In the genomic region with DNA sequence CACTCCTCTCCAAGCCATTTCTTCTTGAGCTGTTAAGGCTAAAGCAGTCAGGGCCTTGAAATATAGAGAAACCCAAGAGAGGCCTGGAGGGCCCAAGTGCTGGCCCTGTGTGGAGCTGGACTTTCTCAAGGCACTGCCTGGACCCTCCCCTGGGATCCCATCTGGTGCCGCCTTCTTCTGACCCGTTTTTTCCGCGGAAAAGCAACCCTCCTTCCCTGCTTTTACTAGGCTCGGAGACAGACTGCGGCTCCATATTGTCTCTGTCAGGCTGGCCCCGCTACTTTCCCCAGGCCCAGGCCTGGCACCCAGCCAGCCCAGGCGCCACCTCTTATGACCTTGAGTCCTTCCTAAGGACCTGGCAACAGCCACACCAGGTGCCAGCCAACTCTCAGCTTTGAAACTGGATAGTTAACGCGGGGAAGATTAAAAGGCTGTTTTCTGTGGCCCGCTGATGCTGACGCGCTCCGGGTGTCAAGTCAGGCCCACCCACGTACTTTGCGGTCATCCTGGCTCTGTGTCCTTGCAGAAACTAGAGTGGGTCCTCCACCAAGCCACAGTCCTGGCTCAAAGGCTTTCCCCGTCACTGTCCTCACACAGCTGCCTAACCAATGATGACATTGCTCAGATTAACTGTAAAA, we compare ENCODE assay signal across 8 mouse cellular contexts. TPM values are rescaled to one million over a fixed set of nuclear protein-coding genes. Genes with fewer than 3 reads are reported as not detected.
DNase-seq lines count a peak whose midpoint lies in the region; ATAC-seq and TF ChIP-seq lines count a peak whose summit lies in the region.

No protein-coding gene starts in this region.

- H3K36me3 ChIP-seq in ES-Bruce4 (ENCODE audit: control insufficient read depth, insufficient read depth, low read length, poor library complexity, severe bottlenecking) = no peaks in the 10 kb centered on the region
- H3K36me3 ChIP-seq in hindbrain, embryonic 16.5 days (ENCODE audit: control insufficient read depth, insufficient read depth, low read length) = no peaks in the 10 kb centered on the region
- no peaks in the 10 kb centered on the region for H3K36me3 ChIP-seq in liver, embryonic 13.5 days
- no peaks in the 10 kb centered on the region for H3K36me3 ChIP-seq in neural tube, embryonic 12.5 days

- no peak for TF ChIP-seq EP300 in ES-Bruce4 (IDR thresholded peaks at IDR 0.05; ENCODE audit: insufficient read depth, low read depth, low read length)

- H3K4me2 ChIP-seq in hindbrain, embryonic 16.5 days (ENCODE audit: low read length) = peak overlapping the region; percentile 71
- peak overlapping the region; percentile 41 for H3K4me2 ChIP-seq in liver, embryonic 13.5 days
- peak overlapping the region; percentile 65 for H3K4me2 ChIP-seq in neural tube, embryonic 12.5 days (replicated peaks)

- H3K27ac ChIP-seq in ES-Bruce4 (ENCODE audit: insufficient read depth, low read length) = no peak overlapping the region
- H3K27ac ChIP-seq in hindbrain, embryonic 16.5 days (ENCODE audit: low read depth, low read length) = peak overlapping the region; percentile 96
- H3K27ac ChIP-seq in liver, embryonic 13.5 days = peak overlapping the region; percentile 73
- peak overlapping the region; percentile 99 for H3K27ac ChIP-seq in neural tube, embryonic 12.5 days

- no peak for TF ChIP-seq POLR2A in ES-Bruce4 (IDR thresholded peaks at IDR 0.05; ENCODE audit: insufficient read depth, low read length)

- 5% methylated on average over 17 of the region's 17 CpGs for WGBS in hindbrain, embryonic 16.5 days
- 56% methylated on average over 17 of the region's 17 CpGs for WGBS in liver, embryonic 13.5 days (ENCODE audit: insufficient replicate concordance)
- 13% methylated on average over 17 of the region's 17 CpGs for WGBS in neural tube, embryonic 12.5 days

- TF ChIP-seq CTCF in ES-Bruce4 (IDR thresholded peaks at IDR 0.05; ENCODE audit: low read depth, low read length) = no peak

- H3K4me3 ChIP-seq in ES-Bruce4 (ENCODE audit: low read depth, low read length) = peak overlapping the region; percentile 55
- peak overlapping the region; percentile 22 for H3K4me3 ChIP-seq in hindbrain, embryonic 16.5 days (ENCODE audit: low read length)
- H3K4me3 ChIP-seq in liver, embryonic 13.5 days (replicated peaks) = no peak overlapping the region
- H3K4me3 ChIP-seq in neural tube, embryonic 12.5 days = 0 out of 2 replicates have a peak overlapping the region, but pooled peaks have one; percentile 23

- H3K9ac ChIP-seq in ES-Bruce4 (ENCODE audit: low read depth, poor library complexity, severe bottlenecking) = peak overlapping the region; percentile 15
- peak overlapping the region; percentile 62 for H3K9ac ChIP-seq in hindbrain, embryonic 16.5 days (ENCODE audit: low read depth, low read length)
- H3K9ac ChIP-seq in liver, embryonic 13.5 days = no peak overlapping the region; the same call in 1 of the 2 replicates
- peak overlapping the region; percentile 56 for H3K9ac ChIP-seq in neural tube, embryonic 12.5 days

- peaks cover under 1% of the 10 kb centered on the region for H3K4me1 ChIP-seq in ES-Bruce4 (ENCODE audit: control insufficient read depth, insufficient read depth, low read length)
- peaks cover 24% of the 10 kb centered on the region for H3K4me1 ChIP-seq in hindbrain, embryonic 16.5 days (ENCODE audit: control insufficient read depth, insufficient read depth, low read depth, low read length)
- H3K4me1 ChIP-seq in liver, embryonic 13.5 days (replicated peaks) = peaks cover 13% of the 10 kb centered on the region
- peaks cover 28% of the 10 kb centered on the region for H3K4me1 ChIP-seq in neural tube, embryonic 12.5 days

- peak; percentile 89 for DNase-seq in adrenal gland, postnatal 10 days
- DNase-seq in gastrocnemius, postnatal 10 days = peak; percentile 79
- DNase-seq in liver, embryonic 13.5 days = no peak

- peak; percentile 62 for ATAC-seq in hindbrain, embryonic 16.5 days
- ATAC-seq in liver, embryonic 13.5 days (ENCODE audit: low read depth) = no peak
- peak; percentile 66 for ATAC-seq in neural tube, embryonic 12.5 days (ENCODE audit: low FRiP score, low read depth)
- no peak for ATAC-seq in activated CD4-positive, CD25-positive, alpha-beta regulatory T cell, adult 4 months
- ATAC-seq in erythroblast, adult 5-6 weeks (replicated peaks; ENCODE audit: low FRiP score, poor library complexity, severe bottlenecking) = no peak

- no peaks in the 10 kb centered on the region for H3K9me3 ChIP-seq in ES-Bruce4 (replicated peaks; ENCODE audit: control insufficient read depth, insufficient read depth, low read length, poor library complexity, severe bottlenecking)
- H3K9me3 ChIP-seq in hindbrain, embryonic 16.5 days (ENCODE audit: control insufficient read depth, low read length) = no peaks in the 10 kb centered on the region
- no peaks in the 10 kb centered on the region for H3K9me3 ChIP-seq in liver, embryonic 13.5 days (replicated peaks)
- no peaks in the 10 kb centered on the region for H3K9me3 ChIP-seq in neural tube, embryonic 12.5 days

- H3K27me3 ChIP-seq in ES-Bruce4 (ENCODE audit: control insufficient read depth, insufficient read depth, low read length, poor library complexity, severe bottlenecking) = no peaks in the 10 kb centered on the region
- no peaks in the 10 kb centered on the region for H3K27me3 ChIP-seq in hindbrain, embryonic 16.5 days (replicated peaks; ENCODE audit: control insufficient read depth, insufficient read depth, low read length)
- H3K27me3 ChIP-seq in liver, embryonic 13.5 days = no peaks in the 10 kb centered on the region
- H3K27me3 ChIP-seq in neural tube, embryonic 12.5 days (replicated peaks) = no peaks in the 10 kb centered on the region

RNA-seq across cellular contexts. Expression of gene Fgd2, which starts 4.8 kb away (rescaled TPM):
- 4.6 and 5.1 TPM in 2 replicates for polyA plus RNA-seq in ES-Bruce4 (2011; ENCODE audit: insufficient read depth, insufficient read length, low read depth, missing spikeins)
- total RNA-seq in adrenal gland, postnatal 10 days (2021) = 1 to 10 TPM; 4.6 to 7.4 TPM
- total RNA-seq in gastrocnemius, postnatal 10 days (2021) = 1 to 10 TPM; 3.5 to 3.9 TPM
- 6.5 and 9.1 TPM in 2 replicates for polyA plus RNA-seq in hindbrain, embryonic 16.5 days (2015; fragmentation: Nextera tagmentation; extraction: Ambion mirVana)
- polyA plus RNA-seq in liver, embryonic 13.5 days (2015; fragmentation: Nextera tagmentation; extraction: Ambion mirVana) = 4.5 and 5.0 TPM in 2 replicates
- polyA plus RNA-seq in neural tube, embryonic 12.5 days (2016; fragmentation: Nextera tagmentation; extraction: Ambion mirVana) = 3.7 and 4.2 TPM in 2 replicates
- polyA plus RNA-seq in activated CD4-positive, CD25-positive, alpha-beta regulatory T cell, adult 4 months (2017; shearing (Covaris generic)) = 1 to 10 TPM in 1 of 2 experiments, under 1 TPM in 1; 0.79 to 2.5 TPM
- total RNA-seq in erythroblast, adult 5-6 weeks (2015; ENCODE audit: low replicate concordance) = 3.3 TPM in 2 replicates
- 2.5 and 4.3 TPM in 2 replicates for total RNA-seq in erythroblast, adult 5-6 weeks (2017; ENCODE audit: low replicate concordance)

RNA-seq across cellular contexts. Expression of gene Mtch1, which starts 8.2 kb away (rescaled TPM):
- 129 and 134 TPM in 2 replicates for polyA plus RNA-seq in ES-Bruce4 (2011; ENCODE audit: insufficient read depth, insufficient read length, low read depth, missing spikeins)
- 100 to 1,000 TPM; 330 to 395 TPM for total RNA-seq in adrenal gland, postnatal 10 days (2021)
- 100 to 1,000 TPM; 197 to 221 TPM for total RNA-seq in gastrocnemius, postnatal 10 days (2021)
- polyA plus RNA-seq in hindbrain, embryonic 16.5 days (2015; fragmentation: Nextera tagmentation; extraction: Ambion mirVana) = 328 and 463 TPM in 2 replicates
- polyA plus RNA-seq in liver, embryonic 13.5 days (2015; fragmentation: Nextera tagmentation; extraction: Ambion mirVana) = 55.2 and 64.0 TPM in 2 replicates
- polyA plus RNA-seq in neural tube, embryonic 12.5 days (2016; fragmentation: Nextera tagmentation; extraction: Ambion mirVana) = 468 and 479 TPM in 2 replicates
- polyA plus RNA-seq in activated CD4-positive, CD25-positive, alpha-beta regulatory T cell, adult 4 months (2017; shearing (Covaris generic)) = 10 to 100 TPM; 14.6 to 18.4 TPM
- total RNA-seq in erythroblast, adult 5-6 weeks (2015; ENCODE audit: low replicate concordance) = 19.2 and 28.0 TPM in 2 replicates
- 19.1 and 31.1 TPM in 2 replicates for total RNA-seq in erythroblast, adult 5-6 weeks (2017; ENCODE audit: low replicate concordance)

RNA-seq across cellular contexts. Expression of gene Pi16, which starts 38.5 kb away (rescaled TPM):
- polyA plus RNA-seq in ES-Bruce4 (2011; ENCODE audit: insufficient read depth, insufficient read length, low read depth, missing spikeins) = 0.39 TPM in 1 of 2 replicates, not detected in the other
- total RNA-seq in adrenal gland, postnatal 10 days (2021) = 10 to 100 TPM; 24.5 to 26.1 TPM
- total RNA-seq in gastrocnemius, postnatal 10 days (2021) = 10 to 100 TPM; 38.8 to 45.1 TPM
- polyA plus RNA-seq in hindbrain, embryonic 16.5 days (2015; fragmentation: Nextera tagmentation; extraction: Ambion mirVana) = 2.0 and 2.4 TPM in 2 replicates
- polyA plus RNA-seq in liver, embryonic 13.5 days (2015; fragmentation: Nextera tagmentation; extraction: Ambion mirVana) = 0.30 and 0.32 TPM in 2 replicates
- polyA plus RNA-seq in neural tube, embryonic 12.5 days (2016; fragmentation: Nextera tagmentation; extraction: Ambion mirVana) = 1.2 and 1.3 TPM in 2 replicates
- polyA plus RNA-seq in activated CD4-positive, CD25-positive, alpha-beta regulatory T cell, adult 4 months (2017; shearing (Covaris generic)) = under 1 TPM; 0.38 to 0.49 TPM
- total RNA-seq in erythroblast, adult 5-6 weeks (2015; ENCODE audit: low replicate concordance) = 4.0 and 5.6 TPM in 2 replicates
- 5.4 and 9.5 TPM in 2 replicates for total RNA-seq in erythroblast, adult 5-6 weeks (2017; ENCODE audit: low replicate concordance)

Comparison
In these comparisons a context has a peak if more than half of its experiments do, and no peak if none do; other contexts are left out.
1. ATAC-seq: peak in hindbrain, embryonic 16.5 days (single experiment) and neural tube, embryonic 12.5 days (single experiment); none in liver, embryonic 13.5 days (single experiment), activated CD4-positive, CD25-positive, alpha-beta regulatory T cell, adult 4 months (single experiment) and erythroblast, adult 5-6 weeks (single experiment).
2. Peak in every context shown above with its lines, with median percentiles within 50 percentile points of each other: H3K4me2 ChIP-seq.